Comparison of ENCODE assay signal across 1 mouse cellular context in genomic region chr8:72422926-72423325, GRCm38 (mm10).
A peak's percentile ranks its signal among the peaks of the same experiment; 100 is the strongest.
TF ChIP-seq lines count a peak whose summit lies in the region.

No protein-coding gene starts in this region.

TF ChIP-seq in MEL, 35 proteins besides CTCF, POLR2A, EP300 and RAD21:
- TF ChIP-seq SMC3 (IDR thresholded peaks at IDR 0.05; ENCODE audit: low read depth, low read length) = peak; percentile 63
- TF ChIP-seq GABPA (IDR thresholded peaks at IDR 0.05; ENCODE audit: low read depth, low read length) = no peak
- peak; percentile 16; the same call in 1 of the 2 replicates for TF ChIP-seq ZC3H11A (IDR thresholded peaks at IDR 0.05; ENCODE audit: low read depth, low read length)
